In genomic region chr10:33088403-33088802, GRCm38 (mm10) we compare ENCODE assay signal across 30 mouse cellular contexts. TPM values are rescaled to one million over a fixed set of nuclear protein-coding genes. Genes with fewer than 3 reads are reported as not detected.
A peak's percentile ranks its signal among the peaks of the same experiment; 100 is the strongest.
DNase-seq lines count a peak whose midpoint lies in the region; ATAC-seq and TF ChIP-seq lines count a peak whose summit lies in the region.
"Had no signal": no experiment of that assay in that cellular context is flagged by ENCODE, and none has a peak within 500 bp of the region (broad histone marks: within the 10 kb centered on the region; RNA-seq: fewer than 3 reads in every experiment).

No protein-coding gene starts in this region.

- H3K27me3 ChIP-seq in forebrain, embryonic 13.5 days, result no peaks in the 10 kb centered on the region
- H3K27me3 ChIP-seq in forebrain, postnatal 0 days (ENCODE audit: insufficient read depth, low read length), result no peaks in the 10 kb centered on the region
- H3K27me3 ChIP-seq in midbrain, embryonic 14.5 days (ENCODE audit: control insufficient read depth, insufficient read depth, low read length), result no peaks in the 10 kb centered on the region
- H3K27me3 ChIP-seq in midbrain, embryonic 11.5 days (ENCODE audit: control insufficient read depth, insufficient read depth, low read length), result no peaks in the 10 kb centered on the region
- H3K27me3 ChIP-seq in midbrain, postnatal 0 days (ENCODE audit: insufficient read depth, low read length), result no peaks in the 10 kb centered on the region
- H3K27me3 ChIP-seq in kidney, embryonic 16.5 days (ENCODE audit: insufficient read depth, low read length), result no peaks in the 10 kb centered on the region
- H3K27me3 ChIP-seq: hindbrain, embryonic 12.5 days; kidney, embryonic 15.5 days; neural tube, embryonic 13.5 days had no signal

- no peaks in the 10 kb centered on the region for H3K36me3 ChIP-seq in forebrain, embryonic 13.5 days (ENCODE audit: poor library complexity, severe bottlenecking)
- H3K36me3 ChIP-seq in forebrain, postnatal 0 days (ENCODE audit: insufficient read depth), result no peaks in the 10 kb centered on the region
- no peaks in the 10 kb centered on the region for H3K36me3 ChIP-seq in midbrain, embryonic 14.5 days (ENCODE audit: control insufficient read depth, insufficient read depth, low read length)
- H3K36me3 ChIP-seq in midbrain, embryonic 11.5 days (ENCODE audit: control insufficient read depth, insufficient read depth, low read length), result no peaks in the 10 kb centered on the region
- no peaks in the 10 kb centered on the region for H3K36me3 ChIP-seq in midbrain, postnatal 0 days (ENCODE audit: insufficient read depth, low read length)
- no peaks in the 10 kb centered on the region for H3K36me3 ChIP-seq in kidney, embryonic 16.5 days (ENCODE audit: insufficient read depth, low read length)
- H3K36me3 ChIP-seq: forebrain, embryonic 10.5 days; hindbrain, embryonic 12.5 days; kidney, embryonic 15.5 days; neural tube, embryonic 13.5 days had no signal

- no peak overlapping the region for H3K4me3 ChIP-seq in forebrain, embryonic 13.5 days
- no peak overlapping the region for H3K4me3 ChIP-seq in forebrain, postnatal 0 days (ENCODE audit: low read depth, low read length)
- H3K4me3 ChIP-seq in midbrain, embryonic 14.5 days (replicated peaks; ENCODE audit: low read depth, low read length), result no peak overlapping the region
- no peak overlapping the region for H3K4me3 ChIP-seq in midbrain, embryonic 11.5 days (ENCODE audit: low read depth, low read length)
- no peak overlapping the region for H3K4me3 ChIP-seq in midbrain, postnatal 0 days (ENCODE audit: low read depth, low read length)
- H3K4me3 ChIP-seq in kidney, embryonic 16.5 days (ENCODE audit: low read length), result no peak overlapping the region
- H3K4me3 ChIP-seq: forebrain, embryonic 10.5 days; hindbrain, embryonic 12.5 days; kidney, embryonic 15.5 days; left cerebral cortex, adult 2 months; neural tube, embryonic 13.5 days had no signal

- no peak overlapping the region for H3K4me2 ChIP-seq in forebrain, embryonic 13.5 days
- no peak overlapping the region for H3K4me2 ChIP-seq in forebrain, postnatal 0 days (ENCODE audit: low read depth)
- no peak overlapping the region for H3K4me2 ChIP-seq in midbrain, embryonic 14.5 days (ENCODE audit: low read length)
- H3K4me2 ChIP-seq in midbrain, embryonic 11.5 days, result no peak overlapping the region
- no peak overlapping the region for H3K4me2 ChIP-seq in midbrain, postnatal 0 days (ENCODE audit: low read depth, low read length, poor library complexity, severe bottlenecking)
- no peak overlapping the region for H3K4me2 ChIP-seq in kidney, embryonic 16.5 days (replicated peaks; ENCODE audit: low read depth, low read length)
- H3K4me2 ChIP-seq: heart, embryonic 11.5 days; hindbrain, embryonic 12.5 days; kidney, embryonic 15.5 days; neural tube, embryonic 13.5 days had no signal

- no peak for TF ChIP-seq CTCF in forebrain, postnatal 0 days (IDR thresholded peaks at IDR 0.05; ENCODE audit: low read depth)
- no peak for TF ChIP-seq CTCF in midbrain, postnatal 0 days (IDR thresholded peaks at IDR 0.05)

- DNase-seq in forebrain, postnatal 0 days, result no peak
- DNase-seq in midbrain, embryonic 14.5 days, result peak; percentile 23
- DNase-seq in midbrain, embryonic 11.5 days (ENCODE audit: low spot score, missing footprints), result no peak
- DNase-seq in ZHBTc4 (ENCODE audit: low read depth, low spot score), result peak; percentile 83
- DNase-seq in midbrain, postnatal 0 days (ENCODE audit: low spot score), result no peak
- DNase-seq: adrenal gland, postnatal 14 days; cerebellum, adult 9-11 months; heart, postnatal 10 days; kidney, adult 11 months; layer of hippocampus, adult 9-11 months; left cerebral cortex, postnatal 4 days; right cerebral cortex, adult 18-20 months; right cerebral cortex, postnatal 4 days; thymus, postnatal 14 days had no signal

- no peak overlapping the region for H3K9ac ChIP-seq in forebrain, embryonic 13.5 days
- H3K9ac ChIP-seq in forebrain, postnatal 0 days, result no peak overlapping the region
- H3K9ac ChIP-seq in midbrain, embryonic 14.5 days (replicated peaks; ENCODE audit: low read length), result no peak overlapping the region
- H3K9ac ChIP-seq in midbrain, embryonic 11.5 days (ENCODE audit: low read length), result no peak overlapping the region
- H3K9ac ChIP-seq in midbrain, postnatal 0 days (replicated peaks; ENCODE audit: low read length, poor library complexity, severe bottlenecking), result no peak overlapping the region
- H3K9ac ChIP-seq in kidney, embryonic 16.5 days (replicated peaks; ENCODE audit: low read length), result no peak overlapping the region
- H3K9ac ChIP-seq: hindbrain, embryonic 12.5 days; kidney, embryonic 15.5 days; neural tube, embryonic 13.5 days had no signal

- H3K27ac ChIP-seq in forebrain, embryonic 13.5 days, result no peak overlapping the region
- no peak overlapping the region for H3K27ac ChIP-seq in forebrain, postnatal 0 days (ENCODE audit: low read depth, low read length)
- no peak overlapping the region for H3K27ac ChIP-seq in midbrain, embryonic 14.5 days (replicated peaks; ENCODE audit: low read depth, low read length)
- H3K27ac ChIP-seq in midbrain, embryonic 11.5 days (ENCODE audit: low read depth, low read length), result no peak overlapping the region
- no peak overlapping the region for H3K27ac ChIP-seq in midbrain, postnatal 0 days (ENCODE audit: low read depth, low read length)
- H3K27ac ChIP-seq in kidney, embryonic 16.5 days (ENCODE audit: low read length), result no peak overlapping the region
- H3K27ac ChIP-seq: forebrain, embryonic 10.5 days; hindbrain, embryonic 12.5 days; kidney, embryonic 15.5 days; left cerebral cortex, adult 2 months; macrophage; neural tube, embryonic 13.5 days had no signal

- H3K9me3 ChIP-seq in forebrain, embryonic 13.5 days (replicated peaks), result no peaks in the 10 kb centered on the region
- no peaks in the 10 kb centered on the region for H3K9me3 ChIP-seq in forebrain, postnatal 0 days (ENCODE audit: low read length)
- no peaks in the 10 kb centered on the region for H3K9me3 ChIP-seq in midbrain, embryonic 14.5 days (ENCODE audit: control insufficient read depth, low read length)
- H3K9me3 ChIP-seq in midbrain, embryonic 11.5 days (ENCODE audit: control insufficient read depth, low read length), result no peaks in the 10 kb centered on the region
- no peaks in the 10 kb centered on the region for H3K9me3 ChIP-seq in midbrain, postnatal 0 days (ENCODE audit: low read length)
- H3K9me3 ChIP-seq in kidney, embryonic 16.5 days (ENCODE audit: low read length), result no peaks in the 10 kb centered on the region
- H3K9me3 ChIP-seq: forebrain, embryonic 10.5 days; hindbrain, embryonic 12.5 days; kidney, embryonic 15.5 days; neural tube, embryonic 13.5 days had no signal

- H3K4me1 ChIP-seq in forebrain, embryonic 13.5 days, result peaks cover 4% of the 10 kb centered on the region; the same call in 1 of the 2 replicates
- 0 out of 2 replicates have a peak, but pooled peaks cover 3% of the 10 kb centered on the region for H3K4me1 ChIP-seq in forebrain, postnatal 0 days (ENCODE audit: insufficient read depth)
- H3K4me1 ChIP-seq in midbrain, embryonic 14.5 days (ENCODE audit: control insufficient read depth, insufficient read depth, low read length), result no peaks in the 10 kb centered on the region
- no peaks in the 10 kb centered on the region for H3K4me1 ChIP-seq in midbrain, embryonic 11.5 days (ENCODE audit: control insufficient read depth, insufficient read depth, low read length)
- no peaks in the 10 kb centered on the region for H3K4me1 ChIP-seq in midbrain, postnatal 0 days (ENCODE audit: insufficient read depth, low read length)
- no peaks in the 10 kb centered on the region for H3K4me1 ChIP-seq in kidney, embryonic 16.5 days (ENCODE audit: insufficient read depth, low read length)
- H3K4me1 ChIP-seq: forebrain, embryonic 10.5 days; hindbrain, embryonic 12.5 days; kidney, embryonic 15.5 days had no signal

- ATAC-seq in forebrain, embryonic 13.5 days, result 0 out of 2 replicates have a peak, but pooled peaks have one; percentile 8
- no peak for ATAC-seq in forebrain, postnatal 0 days
- ATAC-seq in midbrain, embryonic 14.5 days (ENCODE audit: low FRiP score, low TSS enrichment), result peak; percentile 69; the same call in 1 of the 2 replicates
- ATAC-seq in midbrain, embryonic 11.5 days (ENCODE audit: low FRiP score), result no peak
- peak; percentile 74 for ATAC-seq in midbrain, postnatal 0 days (ENCODE audit: low FRiP score)
- ATAC-seq in megakaryocyte, adult 5-6 weeks (ENCODE audit: poor library complexity, severe bottlenecking), result no peak
- no peak for ATAC-seq in kidney, embryonic 16.5 days (ENCODE audit: low FRiP score, low TSS enrichment)
- ATAC-seq: lung, postnatal 0 days had no signal

RNA-seq across cellular contexts. Expression of gene Trdn, which starts 8.0 kb away (rescaled TPM):
- polyA plus RNA-seq in forebrain, embryonic 13.5 days (2015; fragmentation: Nextera tagmentation; extraction: Ambion mirVana), result 0.21 and 0.24 TPM in 2 replicates
- total RNA-seq in forebrain, postnatal 0 days (2014; rRNA removed), result 0.19 and 0.77 TPM in 2 replicates
- polyA plus RNA-seq in forebrain, postnatal 0 days (2015; fragmentation: Nextera tagmentation; extraction: Ambion mirVana), result 0.56 and 0.63 TPM in 2 replicates
- 0.34 TPM in 1 of 2 replicates, not detected in the other for polyA plus RNA-seq in midbrain, embryonic 14.5 days (2014; fragmentation: Nextera tagmentation; extraction: Ambion mirVana)
- polyA plus RNA-seq in midbrain, embryonic 11.5 days (2014; fragmentation: Nextera tagmentation; extraction: Ambion mirVana), result not detected in 2 replicates
- 0.22 TPM in 1 of 2 replicates, not detected in the other for total RNA-seq in midbrain, postnatal 0 days (2014; rRNA removed)
- 0.10 and 0.20 TPM in 2 replicates for polyA plus RNA-seq in midbrain, postnatal 0 days (2015; fragmentation: Nextera tagmentation; extraction: Ambion mirVana)
- not detected in 2 replicates for total RNA-seq in megakaryocyte, adult 5-6 weeks (2015)
- total RNA-seq in megakaryocyte, adult 5-6 weeks (2017), result not detected in 2 replicates
- polyA plus RNA-seq in kidney, embryonic 16.5 days (2015; fragmentation: Nextera tagmentation; extraction: Ambion mirVana), result 0.57 and 0.94 TPM in 2 replicates
- total RNA-seq: adrenal gland, postnatal 14 days; common myeloid progenitor, adult 5-6 weeks; granulocyte monocyte progenitor cell, adult 5-6 weeks; left cerebral cortex, postnatal 4 days had no signal
- polyA plus RNA-seq: forebrain, embryonic 10.5 days; large intestine, adult 2 months; liver, adult 2 months; macrophage; stomach, embryonic 14.5 days had no signal

Comparison
In these comparisons a context has a peak if more than half of its experiments do, and no peak if none do; other contexts are left out.
1. ATAC-seq: peak in forebrain, embryonic 13.5 days (single experiment), midbrain, embryonic 14.5 days (single experiment) and midbrain, postnatal 0 days (single experiment); none in forebrain, postnatal 0 days (single experiment), midbrain, embryonic 11.5 days (single experiment), megakaryocyte, adult 5-6 weeks (single experiment) and kidney, embryonic 16.5 days (single experiment).
2. DNase-seq: peak in midbrain, embryonic 14.5 days (single experiment) and ZHBTc4 (single experiment); none in forebrain, postnatal 0 days (single experiment), midbrain, embryonic 11.5 days (single experiment) and midbrain, postnatal 0 days (single experiment).